ENCODE assay signal across 16 mouse cellular contexts in genomic region chr4:118358159-118358895, GRCm38 (mm10). TPM values are rescaled to one million over a fixed set of nuclear protein-coding genes. Genes with fewer than 3 reads are reported as not detected.
DNase-seq lines count a peak whose midpoint lies in the region; ATAC-seq and TF ChIP-seq lines count a peak whose summit lies in the region.
"Had no signal": no experiment of that assay in that cellular context is flagged by ENCODE, and none has a peak within 500 bp of the region (broad histone marks: within the 10 kb centered on the region; RNA-seq: fewer than 3 reads in every experiment).

No protein-coding gene starts in this region.

- H3K27ac ChIP-seq in intestine, postnatal 0 days (ENCODE audit: low read depth, low read length) = peak overlapping the region; percentile 86; the same call in 1 of the 2 replicates
- H3K27ac ChIP-seq in intestine, embryonic 16.5 days (ENCODE audit: low read length) = no peak overlapping the region
- no peak overlapping the region for H3K27ac ChIP-seq in liver, postnatal 0 days (ENCODE audit: low read depth)
- peak overlapping the region; percentile 83 for H3K27ac ChIP-seq in small intestine, adult 2 months (ENCODE audit: insufficient read depth, low read depth, low read length)
- H3K27ac ChIP-seq in lung, postnatal 0 days (ENCODE audit: low read length) = no peak overlapping the region
- H3K27ac ChIP-seq: embryonic facial prominence, embryonic 13.5 days; forebrain, embryonic 12.5 days; heart, adult 2 months had no signal

- H3K27me3 ChIP-seq in intestine, postnatal 0 days (replicated peaks; ENCODE audit: control insufficient read depth, insufficient read depth, low read length) = no peaks in the 10 kb centered on the region
- H3K27me3 ChIP-seq in intestine, embryonic 16.5 days (replicated peaks; ENCODE audit: control insufficient read depth, insufficient read depth, low read length) = no peaks in the 10 kb centered on the region
- no peaks in the 10 kb centered on the region for H3K27me3 ChIP-seq in liver, postnatal 0 days (ENCODE audit: insufficient read depth, low read length)
- H3K27me3 ChIP-seq in small intestine, adult 2 months (ENCODE audit: control insufficient read depth, insufficient read depth, low read length) = no peaks in the 10 kb centered on the region
- H3K27me3 ChIP-seq in lung, postnatal 0 days (replicated peaks; ENCODE audit: insufficient read depth, low read length) = no peaks in the 10 kb centered on the region
- H3K27me3 ChIP-seq: embryonic facial prominence, embryonic 13.5 days had no signal

- ATAC-seq in intestine, postnatal 0 days = no peak
- no peak for ATAC-seq in intestine, embryonic 16.5 days
- ATAC-seq in liver, postnatal 0 days = no peak
- no peak for ATAC-seq in lung, postnatal 0 days
- ATAC-seq: forebrain, embryonic 16.5 days had no signal

- H3K36me3 ChIP-seq in intestine, postnatal 0 days (ENCODE audit: control insufficient read depth, insufficient read depth) = peaks cover 13% of the 10 kb centered on the region; the same call in 1 of the 2 replicates
- peaks cover 6% of the 10 kb centered on the region; the same call in 1 of the 2 replicates for H3K36me3 ChIP-seq in intestine, embryonic 16.5 days (ENCODE audit: control insufficient read depth, insufficient read depth, low read length)
- H3K36me3 ChIP-seq in liver, postnatal 0 days (replicated peaks; ENCODE audit: insufficient read depth, low read length) = peaks cover 14% of the 10 kb centered on the region
- H3K36me3 ChIP-seq in small intestine, adult 2 months (ENCODE audit: control insufficient read depth, insufficient read depth, low read length) = peaks cover 12% of the 10 kb centered on the region
- H3K36me3 ChIP-seq in lung, postnatal 0 days (ENCODE audit: insufficient read depth, low read length) = peaks cover 4% of the 10 kb centered on the region; the same call in 1 of the 2 replicates

- no peaks in the 10 kb centered on the region for H3K9me3 ChIP-seq in intestine, postnatal 0 days (ENCODE audit: control insufficient read depth)
- H3K9me3 ChIP-seq in intestine, embryonic 16.5 days (ENCODE audit: control insufficient read depth, low read length) = no peaks in the 10 kb centered on the region
- H3K9me3 ChIP-seq in liver, postnatal 0 days (ENCODE audit: low read length) = no peaks in the 10 kb centered on the region
- no peaks in the 10 kb centered on the region for H3K9me3 ChIP-seq in lung, postnatal 0 days (ENCODE audit: low read length)
- H3K9me3 ChIP-seq: embryonic facial prominence, embryonic 13.5 days; forebrain, embryonic 12.5 days had no signal

- H3K4me3 ChIP-seq in intestine, postnatal 0 days (ENCODE audit: low read depth, low read length) = no peak overlapping the region
- H3K4me3 ChIP-seq in intestine, embryonic 16.5 days (ENCODE audit: low read length) = no peak overlapping the region
- no peak overlapping the region for H3K4me3 ChIP-seq in liver, postnatal 0 days (ENCODE audit: low read depth, low read length)
- no peak overlapping the region for H3K4me3 ChIP-seq in small intestine, adult 2 months (ENCODE audit: low read depth, low read length)
- H3K4me3 ChIP-seq in lung, postnatal 0 days (ENCODE audit: low read depth, low read length) = no peak overlapping the region
- H3K4me3 ChIP-seq: heart, adult 2 months; hindbrain, embryonic 10.5 days had no signal

- 77% methylated on average over 17 of the region's 17 CpGs for WGBS in intestine, postnatal 0 days
- WGBS in intestine, embryonic 16.5 days = 80% methylated on average over 17 of the region's 17 CpGs
- 79% methylated on average over 17 of the region's 17 CpGs for WGBS in liver, postnatal 0 days (ENCODE audit: insufficient replicate concordance)
- 86% methylated on average over 17 of the region's 17 CpGs for WGBS in small intestine, adult 2 months
- 80% methylated on average over 17 of the region's 17 CpGs for WGBS in lung, postnatal 0 days

- TF ChIP-seq EP300 in liver, postnatal 0 days (IDR thresholded peaks at IDR 0.05; ENCODE audit: low read depth) = no peak
- no peak for TF ChIP-seq EP300 in lung, postnatal 0 days (IDR thresholded peaks at IDR 0.05)

- TF ChIP-seq POLR2A in small intestine, adult 2 months (IDR thresholded peaks at IDR 0.05; ENCODE audit: low read depth, low read length) = no peak

- no peak overlapping the region for H3K4me2 ChIP-seq in intestine, postnatal 0 days (replicated peaks; ENCODE audit: low read depth)
- no peak overlapping the region for H3K4me2 ChIP-seq in intestine, embryonic 16.5 days (ENCODE audit: low read depth, low read length)
- no peak overlapping the region for H3K4me2 ChIP-seq in liver, postnatal 0 days (ENCODE audit: low read depth, low read length)
- H3K4me2 ChIP-seq in lung, postnatal 0 days (replicated peaks; ENCODE audit: low read depth, low read length) = no peak overlapping the region

- no peak for DNase-seq in liver, postnatal 0 days
- DNase-seq in liver (no peak), 416B (ENCODE audit: low read depth) (peak; percentile 25)
- no peak for DNase-seq in lung, postnatal 0 days (ENCODE audit: low spot score)
- DNase-seq: adrenal gland, adult 8-10 months; cerebellum, adult 11 months; cerebellum, postnatal 36 days; gastrocnemius, postnatal 10 days; heart, adult 2 months had no signal

- no peak overlapping the region for H3K9ac ChIP-seq in intestine, postnatal 0 days (ENCODE audit: low read depth, low read length)
- no peak overlapping the region for H3K9ac ChIP-seq in intestine, embryonic 16.5 days (ENCODE audit: low read depth, low read length)
- no peak overlapping the region for H3K9ac ChIP-seq in liver, postnatal 0 days (replicated peaks)
- no peak overlapping the region for H3K9ac ChIP-seq in lung, postnatal 0 days (replicated peaks; ENCODE audit: low read depth)

- peak; percentile 53 for TF ChIP-seq CTCF in intestine, postnatal 0 days (IDR thresholded peaks at IDR 0.05; ENCODE audit: low read depth)
- 0 out of 2 replicates have a peak, but pooled peaks have one; percentile 4 for TF ChIP-seq CTCF in liver, postnatal 0 days (IDR thresholded peaks at IDR 0.05; ENCODE audit: low read depth)
- TF ChIP-seq CTCF in small intestine, adult 2 months (IDR thresholded peaks at IDR 0.05; ENCODE audit: extremely low read depth, insufficient read length, insufficient replicate concordance, low read depth, low read length) = peak; percentile 41; the same call in 1 of the 2 replicates
- no peak for TF ChIP-seq CTCF in lung, postnatal 0 days (IDR thresholded peaks at IDR 0.05)

- H3K4me1 ChIP-seq in intestine, postnatal 0 days (replicated peaks; ENCODE audit: control insufficient read depth, insufficient read depth, low read length) = no peaks in the 10 kb centered on the region
- H3K4me1 ChIP-seq in intestine, embryonic 16.5 days (ENCODE audit: control insufficient read depth, insufficient read depth, low read length) = peaks cover 8% of the 10 kb centered on the region
- H3K4me1 ChIP-seq in liver, postnatal 0 days (ENCODE audit: insufficient read depth) = peaks cover 13% of the 10 kb centered on the region
- peaks cover 19% of the 10 kb centered on the region for H3K4me1 ChIP-seq in small intestine, adult 2 months (ENCODE audit: control insufficient read depth, insufficient read depth, insufficient read length, low read length)
- peaks cover 5% of the 10 kb centered on the region; the same call in 1 of the 2 replicates for H3K4me1 ChIP-seq in lung, postnatal 0 days (ENCODE audit: insufficient read depth, low read depth, low read length)

RNA-seq across cellular contexts. Expression of gene Szt2, which starts 50.7 kb away (rescaled TPM):
- polyA plus RNA-seq in intestine, postnatal 0 days (2015; fragmentation: Nextera tagmentation; extraction: Ambion mirVana) = 2.8 and 4.2 TPM in 2 replicates
- 4.5 and 4.7 TPM in 2 replicates for polyA plus RNA-seq in intestine, embryonic 16.5 days (2015; fragmentation: Nextera tagmentation; extraction: Ambion mirVana)
- 1.2 and 1.9 TPM in 2 replicates for polyA plus RNA-seq in liver, postnatal 0 days (2015; fragmentation: Nextera tagmentation; extraction: Ambion mirVana)
- 18.5 and 35.1 TPM in 2 replicates for polyA plus RNA-seq in small intestine, adult 2 months (2012; rRNA removed)
- 6.1 TPM in 2 replicates for polyA plus RNA-seq in lung, postnatal 0 days (2015; fragmentation: Nextera tagmentation; extraction: Ambion mirVana)

RNA-seq across cellular contexts. Expression of gene Med8, which starts 50.8 kb away (rescaled TPM):
- 71.8 and 76.0 TPM in 2 replicates for polyA plus RNA-seq in intestine, postnatal 0 days (2015; fragmentation: Nextera tagmentation; extraction: Ambion mirVana)
- polyA plus RNA-seq in intestine, embryonic 16.5 days (2015; fragmentation: Nextera tagmentation; extraction: Ambion mirVana) = 96.6 and 107 TPM in 2 replicates
- 55.2 and 59.7 TPM in 2 replicates for polyA plus RNA-seq in liver, postnatal 0 days (2015; fragmentation: Nextera tagmentation; extraction: Ambion mirVana)
- polyA plus RNA-seq in small intestine, adult 2 months (2012; rRNA removed) = 10.7 and 19.5 TPM in 2 replicates
- 90.5 and 95.8 TPM in 2 replicates for polyA plus RNA-seq in lung, postnatal 0 days (2015; fragmentation: Nextera tagmentation; extraction: Ambion mirVana)

Comparison
In these comparisons a context has a peak if more than half of its experiments do, and no peak if none do; other contexts are left out.
1. H3K27ac ChIP-seq: peak in intestine, postnatal 0 days (single experiment) and small intestine, adult 2 months (single experiment); none in intestine, embryonic 16.5 days (single experiment), liver, postnatal 0 days (single experiment) and lung, postnatal 0 days (single experiment).